Mouse (Mus musculus) G1E (cell line): ENCODE results near the gene Cat.

Source experiments
- CTCF ChIP-seq: IDR thresholded peaks from 2 replicates; pipeline ENCODE4 v1.5.1; 2012; ENCODE audit warnings: low read depth, low read length, inconsistent platforms, mixed read lengths
- GATA1 ChIP-seq: IDR thresholded peaks from 2 replicates; pipeline ENCODE4 v1.6.1; 2012; ENCODE audit warnings: borderline replicate concordance, low read length, inconsistent platforms, mixed read lengths
- POLR2AphosphoS5 ChIP-seq: IDR thresholded peaks from 2 replicates; pipeline ENCODE4 v1.6.1; 2012; ENCODE audit warnings: low read depth, low read length, inconsistent platforms; ENCODE audit not compliant: insufficient replicate concordance
- TAL1 ChIP-seq: conservative IDR thresholded peaks from 2 replicates; pipeline ENCODE4 v1.6.1; 2012; ENCODE audit warnings: low read depth, low read length, inconsistent platforms, mixed read lengths

- TF ChIP-seq CTCF (no peak), TAL1 (no peak), GATA1 (no peak), POLR2AphosphoS5 (no peak)
These were observed 34.7 kb downstream of the Cat start for GRCm38 (mm10) chr2:103450267-103450666.
